Mouse (Mus musculus) right cerebral cortex, postnatal 25 days (tissue): ENCODE measurements around the gene Lrmda.
"Not testable (repeated sequence)": the region's sequence is repeated elsewhere in the genome, so short reads cannot be mapped to it uniquely, and the experiment has no call there.

Source experiments
- DNase-seq: peaks from one replicate; pipeline ENCODE4 v3.0.0; 2022

Gene Lrmda

DNA sequence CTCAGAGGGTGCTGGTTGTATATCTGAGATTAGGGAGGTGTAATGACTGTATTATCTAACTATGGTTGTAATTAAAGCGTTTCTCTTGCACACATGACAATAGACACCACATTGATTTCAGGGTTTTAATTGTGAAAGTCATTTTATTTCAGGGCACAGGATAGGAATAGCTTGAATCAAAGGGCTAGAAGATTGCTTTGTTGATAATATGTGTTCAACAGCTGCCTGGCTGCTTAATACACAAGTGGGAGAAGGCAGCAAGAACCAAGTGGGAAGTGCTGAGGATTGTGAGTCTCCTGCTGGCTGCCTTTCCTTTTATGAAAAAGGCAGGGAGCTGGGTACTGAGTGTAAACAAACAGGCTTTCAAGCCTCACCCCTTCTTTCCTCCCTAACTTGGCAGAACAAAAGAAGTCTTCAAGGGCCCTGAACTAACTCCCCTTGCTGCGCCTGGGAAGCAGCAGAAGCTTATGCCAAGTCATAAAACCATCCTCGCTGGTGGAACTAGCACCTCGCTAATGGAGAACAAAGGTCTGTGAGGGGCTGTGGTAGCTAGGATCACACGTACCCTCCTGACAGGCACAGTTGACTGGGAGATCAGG, 726.5 kb downstream of the Lrmda start:
- DNase-seq, result no peak

GRCm38 (mm10) chr14:22747816-22748215, 728.3 kb downstream of the Lrmda start:
- DNase-seq, result no peak

- DNase-seq, result no peak
Measured at GRCm38 (mm10) chr14:22750409-22750808, 730.9 kb downstream of the Lrmda start.

DNA sequence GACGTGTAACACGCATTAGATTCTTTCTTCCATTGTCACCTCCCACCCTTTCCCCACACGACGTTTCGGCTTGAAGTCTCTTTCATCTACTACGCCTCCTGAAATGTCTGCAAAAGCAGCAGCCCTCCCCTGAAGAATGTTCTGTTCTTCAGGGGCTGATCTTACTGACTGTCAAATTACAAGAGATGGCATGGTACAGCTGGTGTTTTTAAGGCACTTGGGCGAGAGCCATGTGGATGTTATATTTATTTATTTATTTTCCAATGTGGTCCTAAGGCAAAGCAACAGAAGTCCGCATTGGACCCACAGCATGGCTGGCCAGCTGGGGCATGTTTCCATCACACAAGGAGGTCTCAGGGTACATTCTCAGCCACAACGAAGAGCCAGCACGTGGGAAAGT, 731.8 kb downstream of the Lrmda start:
- DNase-seq, result no peak

GRCm38 (mm10) chr14:22754633-22755032, 735.1 kb downstream of the Lrmda start:
- DNase-seq, result no peak

DNA sequence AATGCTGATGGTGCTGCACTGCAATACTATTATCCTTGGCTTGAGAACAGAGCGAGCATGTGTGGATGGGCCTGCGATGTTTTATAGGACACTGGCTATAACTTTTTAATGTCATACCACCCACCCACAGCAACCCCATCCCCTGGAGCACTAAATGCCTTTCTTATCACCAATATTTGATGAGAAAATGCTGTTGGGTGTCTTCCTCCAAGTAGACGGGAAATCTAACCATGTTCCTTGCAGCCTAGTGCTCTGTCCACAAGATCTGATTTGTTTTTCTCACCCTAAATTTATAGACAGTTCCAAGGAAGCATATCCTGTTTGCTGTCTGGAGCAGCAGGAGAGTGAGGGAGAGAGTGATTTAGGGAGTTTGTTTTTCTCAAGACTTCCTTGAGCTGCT, 738.0 kb downstream of the Lrmda start:
- no peak for DNase-seq

DNA sequence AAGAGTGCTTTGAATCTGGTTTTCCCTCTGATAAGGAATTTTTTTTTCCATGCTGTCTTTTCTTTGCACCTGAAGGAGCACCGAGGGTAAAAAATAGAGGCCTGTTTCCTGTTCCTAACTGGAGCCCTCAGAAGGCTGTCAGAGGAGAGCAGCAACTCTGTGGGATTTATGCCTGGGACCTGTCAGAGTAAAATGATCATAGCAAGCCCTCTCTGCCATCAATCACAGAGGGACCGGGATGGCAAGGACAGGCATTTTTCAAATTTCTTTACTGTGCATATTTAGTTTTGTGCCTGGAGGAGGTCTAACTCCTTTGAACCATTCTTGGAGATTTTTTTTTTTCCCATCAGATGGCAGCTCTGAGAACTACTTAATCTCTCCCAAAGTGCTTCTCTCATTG, 739.7 kb downstream of the Lrmda start:
- DNase-seq, result no peak

DNA sequence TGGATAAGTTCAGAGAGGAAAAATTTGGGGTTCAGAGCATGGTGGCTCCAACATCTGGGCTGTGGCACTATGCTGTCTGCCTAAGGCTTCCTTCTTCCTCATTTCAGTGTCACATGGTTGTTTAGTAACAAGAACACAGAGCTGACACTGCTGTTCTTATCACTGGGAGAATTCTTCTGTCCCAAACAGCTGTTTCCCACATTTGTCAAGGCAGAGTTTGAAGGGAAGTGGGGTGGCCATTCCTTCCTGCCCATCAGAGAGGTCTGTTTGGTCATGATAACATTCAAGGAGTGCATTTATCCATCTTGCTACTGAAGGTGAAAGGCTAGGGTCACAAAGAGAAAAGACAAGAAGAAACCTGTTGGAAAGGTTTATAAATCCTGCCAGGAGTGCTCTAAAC, 740.2 kb downstream of the Lrmda start:
- no peak for DNase-seq

DNA sequence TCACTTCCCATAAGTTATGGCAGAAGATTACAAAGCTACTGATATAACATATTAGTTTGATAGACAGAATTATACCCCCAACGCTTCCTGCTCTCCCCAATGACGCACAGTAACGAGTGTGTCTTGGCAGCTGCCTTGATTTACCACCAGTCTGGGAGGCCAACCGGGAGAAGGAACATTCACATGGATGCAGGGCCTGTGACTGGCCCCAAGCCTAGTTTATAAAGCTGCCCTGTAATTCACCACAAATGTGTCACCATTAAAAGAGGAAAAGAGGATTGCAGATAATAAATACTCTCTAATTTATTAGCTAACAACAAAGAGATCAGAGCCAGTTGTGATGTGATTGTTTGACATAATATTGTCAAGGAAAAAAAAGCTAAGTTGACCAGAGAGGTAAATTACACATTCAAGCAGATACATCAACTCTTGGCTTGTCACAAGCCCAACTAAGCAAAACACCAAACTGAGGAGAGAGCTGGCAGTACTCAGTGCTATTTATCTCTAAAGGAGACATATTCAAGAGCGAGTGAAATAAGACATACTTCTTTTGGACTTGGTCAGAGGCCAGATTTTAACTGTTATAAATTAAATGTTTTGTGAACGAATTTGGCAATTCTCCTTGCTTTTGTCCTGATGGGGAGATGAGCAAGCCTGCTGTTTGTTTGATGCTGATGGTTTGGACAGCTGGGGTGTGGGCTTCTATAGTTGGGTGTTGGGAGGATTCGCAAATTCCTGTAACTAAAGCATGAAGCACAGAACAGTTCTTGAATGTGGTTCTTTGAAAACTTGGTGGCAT, 740.9 kb downstream of the Lrmda start:
- DNase-seq, result no peak

GRCm38 (mm10) chr14:22781709-22782108, 762.2 kb downstream of the Lrmda start:
- no peak for DNase-seq

GRCm38 (mm10) chr14:22782365-22782764, 762.9 kb downstream of the Lrmda start:
- DNase-seq, result no peak

DNA sequence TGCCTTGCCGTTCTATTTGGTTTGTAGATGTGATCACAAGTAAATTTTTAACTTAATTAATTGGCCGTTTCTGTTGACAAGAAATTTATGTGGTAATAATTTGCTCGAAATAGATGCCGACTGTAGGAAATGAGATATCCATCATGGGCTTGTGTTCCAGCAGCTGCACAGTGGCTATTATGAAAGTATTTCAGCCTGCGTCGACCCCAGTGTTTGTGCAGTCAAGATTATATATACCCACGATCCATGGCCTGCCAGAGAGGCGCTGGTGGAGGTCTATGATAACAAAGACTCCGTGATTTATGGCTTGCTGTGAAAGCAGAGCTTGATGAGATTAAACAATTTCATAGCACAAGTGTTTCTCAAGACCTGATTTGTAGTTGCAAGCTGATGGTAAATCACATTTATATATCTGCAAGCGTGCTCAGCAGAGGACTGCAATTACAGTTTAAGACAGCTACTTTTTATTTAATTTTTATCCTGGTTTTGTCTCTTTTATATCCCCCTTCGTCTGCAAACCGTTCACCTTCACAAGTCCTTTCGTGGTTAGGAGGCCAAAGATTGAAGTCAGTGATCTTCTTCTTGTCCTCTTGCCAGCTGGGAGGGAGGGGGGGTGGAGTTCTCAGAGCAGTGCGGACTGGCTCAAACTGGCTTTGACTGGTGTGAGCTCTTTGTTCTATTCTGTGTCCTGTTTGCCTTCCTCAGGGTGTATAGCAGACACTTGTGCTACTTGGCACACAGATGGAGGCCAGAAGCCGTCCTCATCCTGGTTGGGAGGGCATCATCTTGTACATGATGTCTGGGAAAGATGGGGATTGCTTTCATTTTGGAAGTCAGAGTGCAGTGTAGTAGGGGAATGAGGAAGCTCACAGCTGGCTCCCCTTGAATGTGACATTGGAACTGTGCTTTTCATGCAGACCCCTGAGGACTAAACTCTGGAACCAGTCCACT, 764.0 kb downstream of the Lrmda start:
- no peak for DNase-seq

GRCm38 (mm10) chr14:22800020-22800419, 780.5 kb downstream of the Lrmda start:
- DNase-seq, result no peak

- DNase-seq, result no peak
Measured at GRCm38 (mm10) chr14:22800871-22801636, 781.5 kb downstream of the Lrmda start.

- not testable (repeated sequence) for DNase-seq
Measured at GRCm38 (mm10) chr14:22801714-22802113, 782.2 kb downstream of the Lrmda start.

- DNase-seq, result no peak
Measured at GRCm38 (mm10) chr14:22807324-22807723, 787.8 kb downstream of the Lrmda start.

DNA sequence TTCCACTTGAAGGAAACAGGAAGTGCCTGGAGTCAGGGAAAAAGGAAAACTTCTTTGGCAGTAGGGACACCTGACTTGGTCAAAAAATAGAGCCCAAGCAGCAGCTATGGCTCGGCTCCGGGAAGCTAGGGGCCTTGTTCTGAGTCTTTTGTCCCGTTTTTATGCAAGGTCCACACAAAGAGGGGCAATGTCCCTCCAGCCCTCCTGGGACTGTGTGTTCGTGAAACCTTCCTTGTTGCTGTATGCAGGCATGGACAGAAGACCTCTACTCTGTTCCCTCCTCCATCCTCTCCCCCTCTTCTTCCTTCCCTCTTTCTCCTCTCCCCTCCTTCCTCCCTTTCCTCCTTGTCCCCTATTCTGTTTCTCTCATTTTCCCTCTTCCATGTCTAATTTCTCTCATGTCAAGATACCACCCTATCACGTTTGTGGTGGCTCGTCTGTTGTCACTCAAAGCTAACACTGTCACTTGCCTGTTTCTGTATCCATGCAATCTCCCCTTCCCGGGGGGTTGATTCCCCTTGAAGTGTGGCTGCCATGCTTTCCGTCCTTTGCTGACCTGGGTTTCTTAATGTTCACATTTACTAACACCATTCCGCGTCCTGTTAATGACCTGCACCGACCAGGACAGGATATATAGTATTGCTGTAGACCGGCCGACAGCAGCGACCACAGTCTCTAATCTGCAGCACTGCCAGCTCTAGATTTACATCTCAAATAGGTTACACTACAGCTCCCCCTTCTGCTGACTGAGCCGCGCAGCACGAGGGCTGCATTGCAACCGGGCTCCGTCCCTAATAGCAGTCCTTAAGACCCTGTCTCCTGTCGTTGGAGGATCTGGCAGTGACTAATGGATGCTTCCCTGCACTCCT, 788.4 kb downstream of the Lrmda start:
- peak; percentile 47 for DNase-seq

- DNase-seq, result no peak
Measured at GRCm38 (mm10) chr14:22808595-22809166, 789.2 kb downstream of the Lrmda start.

DNA sequence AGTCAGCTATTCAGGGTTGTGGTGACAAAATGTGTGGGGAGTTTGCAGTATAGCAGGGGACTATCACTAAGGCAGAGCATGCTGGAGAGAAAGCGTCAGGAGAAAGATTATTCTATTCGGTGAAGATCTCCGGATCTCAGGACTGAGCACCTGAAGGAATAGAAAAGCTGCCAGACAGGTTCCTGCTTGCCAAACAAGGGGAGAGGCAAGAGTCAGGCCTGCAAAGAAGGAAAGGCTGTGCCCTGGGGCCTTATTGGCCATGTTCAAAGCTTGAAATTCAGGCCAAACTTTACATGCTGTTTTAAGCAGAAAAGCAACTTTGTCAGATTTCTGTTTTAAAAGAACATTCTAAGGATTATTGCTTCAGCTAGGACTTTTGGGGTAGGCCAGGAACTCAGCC, 789.7 kb downstream of the Lrmda start:
- no peak for DNase-seq

GRCm38 (mm10) chr14:22810531-22810930, 791.0 kb downstream of the Lrmda start:
- DNase-seq, result no peak

GRCm38 (mm10) chr14:22812824-22813223, 793.3 kb downstream of the Lrmda start:
- no peak for DNase-seq
